Mouse (Mus musculus): ENCODE measurements around the gene Hpn. TPM values are rescaled to one million over a fixed set of nuclear protein-coding genes. Genes with fewer than 3 reads are reported as not detected.

Gene Hpn
- polyA plus RNA-seq, 1 experiment: 7.0 TPM

DNA sequence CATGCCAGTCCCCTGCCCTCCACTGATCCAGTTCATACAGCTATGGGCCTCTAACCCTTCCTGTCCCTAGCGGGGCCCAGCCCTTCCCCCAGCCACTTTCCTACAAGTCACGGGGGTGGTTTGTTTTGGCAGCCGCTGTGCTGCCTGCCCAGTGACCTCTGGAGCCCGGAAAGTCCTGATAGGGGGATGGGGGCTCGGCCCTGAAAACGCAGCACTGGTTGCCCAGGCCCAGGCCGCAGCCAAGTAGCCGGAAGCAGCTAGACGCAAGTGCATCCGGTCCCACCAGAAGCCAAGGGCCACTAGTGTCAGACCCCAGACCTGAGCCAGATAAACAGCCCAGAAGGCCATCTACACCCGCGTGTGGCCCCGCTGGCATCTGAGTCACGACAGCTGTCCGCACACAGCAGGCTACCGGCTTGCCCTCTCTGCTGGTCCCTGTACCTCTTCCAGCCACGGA, 525 bp upstream of the Hpn start:
- no peaks in the 10 kb centered on the region for H3K27me3 ChIP-seq (ENCODE audit: control insufficient read depth, insufficient read depth, low read length)
- WGBS: 60% methylated on average over 17 of the region's 17 CpGs
- DNase-seq: no peak
- peaks cover 7% of the 10 kb centered on the region; the same call in 1 of the 2 replicates for H3K4me1 ChIP-seq (replicated peaks; ENCODE audit: control insufficient read depth, insufficient read depth, low read length)
- H3K4me3 ChIP-seq (ENCODE audit: control insufficient read depth, insufficient read depth, low read length): no peak overlapping the region
- TF ChIP-seq CTCF (IDR thresholded peaks at IDR 0.05; ENCODE audit: borderline replicate concordance, control insufficient read depth, extremely low read depth, insufficient read depth, low read length, poor library complexity) (no peak), POLR2A (IDR thresholded peaks at IDR 0.05; ENCODE audit: control insufficient read depth, extremely low read depth, insufficient read depth, low read length, poor library complexity) (no peak)
- no peaks in the 10 kb centered on the region for H3K36me3 ChIP-seq (ENCODE audit: control insufficient read depth, insufficient read depth, low read length)
- no peak overlapping the region for H3K27ac ChIP-seq (ENCODE audit: control insufficient read depth, insufficient read depth, low read length)

DNA sequence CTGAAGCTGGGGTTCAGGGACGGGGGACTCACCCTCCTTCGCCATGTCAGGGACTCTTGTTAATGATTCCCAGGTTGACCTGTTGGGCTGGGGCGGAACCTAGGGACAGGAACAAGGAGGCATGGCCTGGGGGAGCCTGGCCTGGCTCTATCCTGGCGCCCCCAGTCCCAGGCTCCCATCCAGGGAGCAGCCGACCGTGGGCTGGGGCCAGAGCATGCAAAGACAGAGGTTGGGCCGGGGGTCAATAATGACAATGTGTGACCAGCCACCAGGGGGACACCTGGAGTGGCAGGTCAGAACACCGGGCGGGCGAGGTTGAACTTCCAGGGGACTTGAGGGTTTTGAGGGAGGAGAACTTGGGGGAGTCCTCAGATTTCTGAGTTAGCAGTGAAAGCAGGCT, 444 bp downstream of the Hpn start:
- no peak overlapping the region for H3K27ac ChIP-seq (ENCODE audit: control insufficient read depth, insufficient read depth, low read length)
- 93% methylated on average over 10 of the region's 10 CpGs for WGBS
- TF ChIP-seq POLR2A (IDR thresholded peaks at IDR 0.05; ENCODE audit: control insufficient read depth, extremely low read depth, insufficient read depth, low read length, poor library complexity) (no peak), CTCF (IDR thresholded peaks at IDR 0.05; ENCODE audit: borderline replicate concordance, control insufficient read depth, extremely low read depth, insufficient read depth, low read length, poor library complexity) (no peak)
- DNase-seq: no peak
- H3K4me1 ChIP-seq (replicated peaks; ENCODE audit: control insufficient read depth, insufficient read depth, low read length): peaks cover 7% of the 10 kb centered on the region; the same call in 1 of the 2 replicates
- no peaks in the 10 kb centered on the region for H3K36me3 ChIP-seq (ENCODE audit: control insufficient read depth, insufficient read depth, low read length)
- H3K4me3 ChIP-seq (ENCODE audit: control insufficient read depth, insufficient read depth, low read length): no peak overlapping the region
- no peaks in the 10 kb centered on the region for H3K27me3 ChIP-seq (ENCODE audit: control insufficient read depth, insufficient read depth, low read length)

- Histone ChIP-seq H3K4me1 (replicated peaks; ENCODE audit: control insufficient read depth, insufficient read depth, low read length) (peaks cover 7% of the 10 kb centered on the region; the same call in 1 of the 2 replicates), H3K36me3 (ENCODE audit: control insufficient read depth, insufficient read depth, low read length) (no peaks in the 10 kb centered on the region), H3K4me3 (ENCODE audit: control insufficient read depth, insufficient read depth, low read length) (no peak overlapping the region), H3K27ac (ENCODE audit: control insufficient read depth, insufficient read depth, low read length) (no peak overlapping the region), H3K27me3 (ENCODE audit: control insufficient read depth, insufficient read depth, low read length) (no peaks in the 10 kb centered on the region)
- TF ChIP-seq CTCF (IDR thresholded peaks at IDR 0.05; ENCODE audit: borderline replicate concordance, control insufficient read depth, extremely low read depth, insufficient read depth, low read length, poor library complexity): no peak
- TF ChIP-seq POLR2A (IDR thresholded peaks at IDR 0.05; ENCODE audit: control insufficient read depth, extremely low read depth, insufficient read depth, low read length, poor library complexity): no peak
- 95% methylated on average over 6 of the region's 6 CpGs for WGBS
- DNase-seq: no peak
Measured at GRCm38 (mm10) chr7:31113800-31114199, 1.3 kb downstream of the Hpn start.

DNA sequence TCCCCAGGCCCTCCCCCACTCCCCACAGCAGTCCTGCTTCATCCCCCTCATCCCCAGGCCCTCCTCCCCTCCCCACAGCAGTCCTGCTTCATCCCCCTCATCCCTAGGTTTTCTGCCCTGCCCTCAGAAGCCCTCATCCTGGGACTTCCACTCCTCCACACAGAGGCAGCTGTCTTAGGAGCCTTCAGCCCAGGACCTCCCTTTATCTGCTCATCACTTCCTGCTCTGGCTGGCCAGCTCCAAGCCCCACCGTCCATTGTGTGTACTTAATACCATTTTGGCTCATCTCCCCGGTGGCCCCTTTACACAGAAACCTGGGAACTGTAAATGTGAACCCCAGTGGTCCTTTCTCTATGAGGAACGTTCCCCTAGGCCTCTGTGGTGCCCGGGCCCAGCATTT, 3.1 kb downstream of the Hpn start:
- H3K27me3 ChIP-seq (ENCODE audit: control insufficient read depth, insufficient read depth, low read length): no peaks in the 10 kb centered on the region
- H3K27ac ChIP-seq (ENCODE audit: control insufficient read depth, insufficient read depth, low read length): no peak overlapping the region
- no peaks in the 10 kb centered on the region for H3K36me3 ChIP-seq (ENCODE audit: control insufficient read depth, insufficient read depth, low read length)
- H3K4me3 ChIP-seq (ENCODE audit: control insufficient read depth, insufficient read depth, low read length): no peak overlapping the region
- 83% methylated on average over 4 of the region's 4 CpGs for WGBS
- no peak for TF ChIP-seq CTCF (IDR thresholded peaks at IDR 0.05; ENCODE audit: borderline replicate concordance, control insufficient read depth, extremely low read depth, insufficient read depth, low read length, poor library complexity)
- TF ChIP-seq POLR2A (IDR thresholded peaks at IDR 0.05; ENCODE audit: control insufficient read depth, extremely low read depth, insufficient read depth, low read length, poor library complexity): no peak
- no peak for DNase-seq
- peaks cover 8% of the 10 kb centered on the region for H3K4me1 ChIP-seq (replicated peaks; ENCODE audit: control insufficient read depth, insufficient read depth, low read length)

DNA sequence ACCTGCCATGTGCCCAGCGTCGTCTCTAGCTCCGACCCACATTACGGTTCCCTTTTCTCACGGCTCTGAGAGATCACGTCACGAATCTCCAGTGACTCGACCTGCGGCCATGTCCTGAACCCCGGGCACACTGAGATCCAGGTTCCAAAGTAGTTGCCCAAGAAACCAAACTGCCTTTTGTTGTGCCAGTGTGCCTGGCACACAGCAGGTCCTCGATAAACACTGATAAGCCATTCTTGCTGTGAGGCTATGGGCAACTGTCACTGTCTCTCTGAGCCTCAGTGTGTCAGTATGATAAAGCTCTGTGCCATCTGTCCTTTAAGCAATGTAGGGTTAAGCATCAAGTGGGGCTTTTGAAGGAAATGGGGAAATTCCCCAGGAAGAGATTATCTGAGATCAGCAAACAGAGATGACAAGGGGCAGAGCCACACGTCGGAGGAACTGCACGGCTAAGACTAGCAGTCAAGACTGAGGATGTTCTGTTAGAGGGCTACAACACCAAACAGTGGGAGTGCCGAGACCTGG, 4.2 kb downstream of the Hpn start:
- 56% methylated on average over 15 of the region's 15 CpGs for WGBS
- Histone ChIP-seq H3K36me3 (ENCODE audit: control insufficient read depth, insufficient read depth, low read length) (no peaks in the 10 kb centered on the region), H3K4me1 (replicated peaks; ENCODE audit: control insufficient read depth, insufficient read depth, low read length) (peaks cover 15% of the 10 kb centered on the region), H3K4me3 (ENCODE audit: control insufficient read depth, insufficient read depth, low read length) (no peak overlapping the region), H3K27me3 (ENCODE audit: control insufficient read depth, insufficient read depth, low read length) (no peaks in the 10 kb centered on the region), H3K27ac (ENCODE audit: control insufficient read depth, insufficient read depth, low read length) (no peak overlapping the region)
- no peak for DNase-seq
- no peak for TF ChIP-seq CTCF (IDR thresholded peaks at IDR 0.05; ENCODE audit: borderline replicate concordance, control insufficient read depth, extremely low read depth, insufficient read depth, low read length, poor library complexity)
- no peak for TF ChIP-seq POLR2A (IDR thresholded peaks at IDR 0.05; ENCODE audit: control insufficient read depth, extremely low read depth, insufficient read depth, low read length, poor library complexity)

DNA sequence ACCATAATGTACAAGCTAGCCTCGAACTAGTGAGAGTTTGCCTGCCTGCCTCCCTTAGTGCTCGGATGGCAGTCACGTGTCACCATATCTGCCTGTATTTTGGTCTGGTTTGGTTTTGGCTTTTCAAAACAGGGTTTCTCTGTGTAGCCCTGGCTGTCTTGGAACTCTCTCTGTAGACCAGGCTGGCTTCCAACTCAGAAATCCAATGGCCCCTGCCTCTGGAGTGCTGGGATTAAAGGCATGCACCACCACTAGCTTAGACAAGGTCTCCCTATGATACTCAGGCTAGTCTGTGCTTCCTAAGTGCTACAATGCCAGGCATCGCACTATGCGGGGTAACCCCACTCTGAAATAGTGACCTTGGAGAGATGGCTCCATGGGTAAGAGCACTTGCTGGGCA, 5.3 kb downstream of the Hpn start:
- H3K36me3 ChIP-seq (ENCODE audit: control insufficient read depth, insufficient read depth, low read length): no peaks in the 10 kb centered on the region
- TF ChIP-seq CTCF (IDR thresholded peaks at IDR 0.05; ENCODE audit: borderline replicate concordance, control insufficient read depth, extremely low read depth, insufficient read depth, low read length, poor library complexity) (no peak), POLR2A (IDR thresholded peaks at IDR 0.05; ENCODE audit: control insufficient read depth, extremely low read depth, insufficient read depth, low read length, poor library complexity) (no peak)
- no peak overlapping the region for H3K27ac ChIP-seq (ENCODE audit: control insufficient read depth, insufficient read depth, low read length)
- no peaks in the 10 kb centered on the region for H3K27me3 ChIP-seq (ENCODE audit: control insufficient read depth, insufficient read depth, low read length)
- peaks cover 21% of the 10 kb centered on the region for H3K4me1 ChIP-seq (replicated peaks; ENCODE audit: control insufficient read depth, insufficient read depth, low read length)
- WGBS: 93% methylated on average over 5 of the region's 5 CpGs
- DNase-seq: no peak
- no peak overlapping the region for H3K4me3 ChIP-seq (ENCODE audit: control insufficient read depth, insufficient read depth, low read length)

- DNase-seq: no peak
Measured at GRCm38 (mm10) chr7:31109091-31109490, 6.0 kb downstream of the Hpn start.

More at GRCm38 (mm10) chr7:31109091-31109490, 6.0 kb downstream of the Hpn start:
- no peaks in the 10 kb centered on the region for H3K36me3 ChIP-seq (ENCODE audit: control insufficient read depth, insufficient read depth, low read length)
- peaks cover 21% of the 10 kb centered on the region for H3K4me1 ChIP-seq (replicated peaks; ENCODE audit: control insufficient read depth, insufficient read depth, low read length)
- TF ChIP-seq CTCF (IDR thresholded peaks at IDR 0.05; ENCODE audit: borderline replicate concordance, control insufficient read depth, extremely low read depth, insufficient read depth, low read length, poor library complexity): no peak
- no peak for TF ChIP-seq POLR2A (IDR thresholded peaks at IDR 0.05; ENCODE audit: control insufficient read depth, extremely low read depth, insufficient read depth, low read length, poor library complexity)
- H3K27me3 ChIP-seq (ENCODE audit: control insufficient read depth, insufficient read depth, low read length): no peaks in the 10 kb centered on the region
- 49% methylated on average over 6 of the region's 7 CpGs for WGBS
- no peak overlapping the region for H3K27ac ChIP-seq (ENCODE audit: control insufficient read depth, insufficient read depth, low read length)
- no peak overlapping the region for H3K4me3 ChIP-seq (ENCODE audit: control insufficient read depth, insufficient read depth, low read length)
